Mouse (Mus musculus): Measurements from ENCODE around the gene Asxl1. TPM values are rescaled to one million over a fixed set of nuclear protein-coding genes. Genes with fewer than 3 reads are reported as not detected.

The Asxl1 gene
- polyA plus RNA-seq, 1 experiment from 2014 or later, result 26.0 TPM

DNA sequence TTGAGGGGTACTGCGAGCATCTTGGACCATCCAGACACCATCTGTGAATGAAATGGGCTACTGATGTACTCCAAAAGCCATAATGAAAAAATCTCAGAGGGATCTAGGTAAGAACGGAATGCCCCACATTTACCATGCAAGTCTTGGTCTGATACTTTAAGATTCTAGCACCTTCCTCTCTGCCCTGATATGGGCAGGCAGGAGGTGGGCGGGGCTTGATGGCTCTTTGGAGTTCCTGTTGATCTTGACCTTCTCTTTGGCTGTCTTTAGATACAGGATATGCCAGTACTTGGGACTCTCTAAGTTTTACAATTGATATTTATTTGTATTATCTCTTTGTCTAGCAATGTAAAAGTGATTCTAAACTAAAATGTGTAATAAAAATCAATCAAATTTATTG, 12.6 kb upstream of the Asxl1 start:
- Histone ChIP-seq H3K36me3 (ENCODE audit: insufficient read depth) (peaks cover 30% of the 10 kb centered on the region), H3K4me3 (ENCODE audit: low read depth, low read length) (no peak overlapping the region), H3K9ac (no peak overlapping the region), H3K9me3 (ENCODE audit: low read depth, low read length) (no peaks in the 10 kb centered on the region), H3K4me1 (ENCODE audit: insufficient read depth) (0 out of 2 replicates have a peak, but pooled peaks cover 3% of the 10 kb centered on the region), H3K4me2 (no peak overlapping the region), H3K27me3 (ENCODE audit: insufficient read depth, low read length) (no peaks in the 10 kb centered on the region), H3K27ac (ENCODE audit: low read depth) (no peak overlapping the region)
- no peak for ATAC-seq (ENCODE audit: insufficient read depth)
- no peak for TF ChIP-seq CTCF (IDR thresholded peaks at IDR 0.05; ENCODE audit: low read depth)
- DNase-seq, result no peak
- 92% methylated on average over 3 of the region's 3 CpGs for WGBS

DNA sequence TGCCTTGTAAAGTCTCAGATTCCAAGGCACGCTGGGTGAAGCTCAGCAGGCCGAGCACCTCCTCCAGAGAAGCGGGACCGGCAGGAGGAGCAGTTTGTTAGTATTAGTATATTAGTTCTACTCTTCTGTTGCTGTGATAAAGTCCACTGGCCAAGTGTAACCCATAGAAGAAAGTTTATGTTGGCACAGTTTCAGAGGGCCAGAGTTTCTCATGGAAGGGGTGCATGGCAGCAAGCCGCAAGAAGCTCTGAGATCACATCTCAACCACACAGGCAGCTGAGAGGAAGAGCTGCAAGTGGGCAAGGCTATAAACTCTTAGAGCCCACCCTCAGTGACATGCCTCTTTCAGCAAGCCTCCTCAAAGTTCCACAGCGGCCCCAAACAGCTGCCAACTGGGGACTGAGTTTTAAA, 11.8 kb upstream of the Asxl1 start:
- Histone ChIP-seq H3K4me1 (ENCODE audit: insufficient read depth) (0 out of 2 replicates have a peak, but pooled peaks cover 3% of the 10 kb centered on the region), H3K27me3 (ENCODE audit: insufficient read depth, low read length) (no peaks in the 10 kb centered on the region), H3K4me2 (no peak overlapping the region), H3K4me3 (ENCODE audit: low read depth, low read length) (no peak overlapping the region), H3K36me3 (ENCODE audit: insufficient read depth) (peaks cover 24% of the 10 kb centered on the region), H3K27ac (ENCODE audit: low read depth) (no peak overlapping the region), H3K9ac (no peak overlapping the region), H3K9me3 (ENCODE audit: low read depth, low read length) (no peaks in the 10 kb centered on the region)
- DNase-seq, result peak; percentile 62
- 0 out of 2 replicates have a peak, but pooled peaks have one; percentile 5 for TF ChIP-seq CTCF (IDR thresholded peaks at IDR 0.05; ENCODE audit: low read depth)
- WGBS, result 66% methylated on average over 6 of the region's 6 CpGs
- ATAC-seq (ENCODE audit: insufficient read depth), result peak; percentile 21; the same call in 1 of the 2 replicates

DNA sequence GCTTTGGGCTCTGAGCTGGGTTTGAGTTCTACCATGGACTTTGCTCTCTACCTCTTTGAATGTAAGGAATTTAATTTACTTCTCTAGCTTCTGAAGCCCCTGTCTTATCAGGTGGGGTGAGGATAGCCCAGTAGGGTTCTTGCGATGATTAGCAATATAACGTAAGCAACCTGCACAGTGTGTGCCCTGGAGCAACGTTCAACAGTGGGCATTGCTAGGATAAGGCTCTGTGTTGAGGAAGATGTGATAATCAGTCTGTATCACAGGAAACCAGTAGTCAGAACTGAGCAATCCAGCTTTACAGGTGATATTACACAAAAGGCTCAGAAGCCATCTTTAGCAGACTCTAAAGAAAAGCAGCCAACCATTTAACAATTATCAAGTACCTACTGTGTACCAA, 11.3 kb upstream of the Asxl1 start:
- H3K27ac ChIP-seq (ENCODE audit: low read depth), result no peak overlapping the region
- 65% methylated on average over 3 of the region's 3 CpGs for WGBS

GRCm38 (mm10) chr2:153336117-153336516, 9.5 kb upstream of the Asxl1 start:
- 0 out of 2 replicates have a peak, but pooled peaks cover 3% of the 10 kb centered on the region for H3K4me1 ChIP-seq (ENCODE audit: insufficient read depth)
- no peak overlapping the region for H3K9ac ChIP-seq
- H3K27me3 ChIP-seq (ENCODE audit: insufficient read depth, low read length), result no peaks in the 10 kb centered on the region
- ATAC-seq (ENCODE audit: insufficient read depth) (no peak), DNase-seq (no peak)
- H3K27ac ChIP-seq (ENCODE audit: low read depth), result no peak overlapping the region
- 46% methylated on average over 2 of the region's 2 CpGs for WGBS
- no peak for TF ChIP-seq CTCF (IDR thresholded peaks at IDR 0.05; ENCODE audit: low read depth)
- peaks cover 12% of the 10 kb centered on the region; the same call in 1 of the 2 replicates for H3K36me3 ChIP-seq (ENCODE audit: insufficient read depth)
- no peaks in the 10 kb centered on the region for H3K9me3 ChIP-seq (ENCODE audit: low read depth, low read length)
- no peak overlapping the region for H3K4me2 ChIP-seq
- H3K4me3 ChIP-seq (ENCODE audit: low read depth, low read length), result no peak overlapping the region

More for the DNA sequence above, 11.3 kb upstream of the Asxl1 start:
- peaks cover 22% of the 10 kb centered on the region for H3K36me3 ChIP-seq (ENCODE audit: insufficient read depth)
- DNase-seq (no peak), ATAC-seq (ENCODE audit: insufficient read depth) (no peak)
- H3K27me3 ChIP-seq (ENCODE audit: insufficient read depth, low read length), result no peaks in the 10 kb centered on the region
- H3K4me3 ChIP-seq (ENCODE audit: low read depth, low read length), result no peak overlapping the region
- no peaks in the 10 kb centered on the region for H3K9me3 ChIP-seq (ENCODE audit: low read depth, low read length)
- 0 out of 2 replicates have a peak, but pooled peaks cover 3% of the 10 kb centered on the region for H3K4me1 ChIP-seq (ENCODE audit: insufficient read depth)
- no peak for TF ChIP-seq CTCF (IDR thresholded peaks at IDR 0.05; ENCODE audit: low read depth)
- H3K4me2 ChIP-seq, result no peak overlapping the region
- H3K9ac ChIP-seq, result no peak overlapping the region

DNA sequence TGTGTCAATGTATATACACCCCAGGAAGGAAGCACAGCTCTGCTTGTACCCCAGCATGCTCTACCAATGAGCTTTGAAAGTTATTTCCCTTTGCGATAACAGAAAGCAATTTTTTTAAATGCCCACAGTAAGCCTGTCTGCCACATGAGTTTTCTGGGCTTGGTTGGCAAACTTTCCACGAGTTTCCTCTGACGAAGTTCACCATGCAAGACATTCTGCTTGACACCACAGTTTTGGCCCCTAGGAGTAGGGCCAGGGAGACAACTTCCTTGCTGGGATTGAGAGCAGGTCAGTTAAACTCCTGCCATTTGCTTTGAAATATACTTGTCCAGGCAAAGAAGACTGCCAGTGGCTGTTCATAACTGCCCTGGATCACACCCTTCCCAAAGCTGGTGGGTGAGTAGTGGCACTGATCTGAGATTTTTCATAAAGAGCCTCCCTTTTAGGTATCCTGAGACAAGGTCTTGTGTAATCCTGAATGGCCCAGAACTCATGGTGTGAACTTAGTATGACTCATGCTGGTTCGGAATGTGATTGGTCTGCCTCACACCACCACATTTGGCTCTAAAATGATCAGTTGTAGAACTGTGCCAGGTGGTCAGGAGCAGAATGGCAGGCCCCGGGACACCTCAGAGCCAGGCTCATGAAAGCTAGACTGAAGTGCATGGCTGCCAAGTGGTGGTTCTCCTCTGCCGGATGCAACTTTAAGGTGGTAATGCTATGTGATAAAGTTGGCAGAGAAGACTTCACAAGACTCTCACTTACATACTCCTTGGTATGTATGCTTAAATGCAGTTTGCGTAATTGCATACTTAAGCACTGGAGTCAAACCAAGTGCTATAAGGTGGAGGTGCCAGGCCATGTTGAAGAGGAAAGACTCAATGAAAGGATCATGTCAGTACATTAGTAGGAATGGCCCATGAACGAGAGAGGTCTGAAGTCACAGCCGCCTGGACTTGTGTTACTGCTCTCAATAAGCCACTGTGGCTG, 7.0 kb upstream of the Asxl1 start:
- no peak for TF ChIP-seq CTCF (IDR thresholded peaks at IDR 0.05; ENCODE audit: low read depth)
- no peak for ATAC-seq (ENCODE audit: insufficient read depth)

DNA sequence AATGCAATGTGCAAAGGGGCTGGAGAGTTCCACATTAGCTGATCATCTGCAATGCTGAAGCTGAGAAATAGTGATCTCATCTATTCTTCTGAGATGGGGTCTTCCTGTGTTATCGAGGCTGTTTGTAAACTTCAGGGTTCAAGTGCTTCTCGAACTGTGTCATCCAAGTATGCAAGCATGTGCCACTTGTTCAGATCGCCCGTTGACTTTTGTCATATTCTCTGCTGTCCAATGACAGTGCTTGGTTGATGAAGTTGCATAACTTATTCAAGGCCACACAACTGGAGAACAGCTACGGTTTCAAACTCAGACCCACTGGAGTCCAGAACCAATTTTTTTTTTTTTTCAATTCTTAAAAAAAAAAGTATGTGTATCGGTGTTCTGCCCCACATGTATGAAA, 3.5 kb upstream of the Asxl1 start:
- no peak overlapping the region for H3K9ac ChIP-seq
- H3K27me3 ChIP-seq (ENCODE audit: insufficient read depth, low read length), result no peaks in the 10 kb centered on the region
- TF ChIP-seq CTCF (IDR thresholded peaks at IDR 0.05; ENCODE audit: low read depth), result no peak
- H3K27ac ChIP-seq (ENCODE audit: low read depth), result no peak overlapping the region
- H3K9me3 ChIP-seq (ENCODE audit: low read depth, low read length), result no peaks in the 10 kb centered on the region
- H3K36me3 ChIP-seq (ENCODE audit: insufficient read depth), result peaks cover 10% of the 10 kb centered on the region; the same call in 1 of the 2 replicates
- no peak for ATAC-seq (ENCODE audit: insufficient read depth)
- no peak for DNase-seq
- H3K4me2 ChIP-seq, result no peak overlapping the region
- H3K4me1 ChIP-seq (ENCODE audit: insufficient read depth), result 0 out of 2 replicates have a peak, but pooled peaks cover 3% of the 10 kb centered on the region
- H3K4me3 ChIP-seq (ENCODE audit: low read depth, low read length), result no peak overlapping the region
- WGBS, result 80% methylated on average over 6 of the region's 6 CpGs

More for the DNA sequence above, 7.0 kb upstream of the Asxl1 start:
- H3K27ac ChIP-seq (ENCODE audit: low read depth), result no peak overlapping the region
- no peak for DNase-seq
- H3K9me3 ChIP-seq (ENCODE audit: low read depth, low read length), result no peaks in the 10 kb centered on the region
- no peak overlapping the region for H3K4me2 ChIP-seq
- H3K36me3 ChIP-seq (ENCODE audit: insufficient read depth), result peaks cover 10% of the 10 kb centered on the region; the same call in 1 of the 2 replicates
- H3K27me3 ChIP-seq (ENCODE audit: insufficient read depth, low read length), result no peaks in the 10 kb centered on the region
- H3K4me3 ChIP-seq (ENCODE audit: low read depth, low read length), result no peak overlapping the region
- H3K4me1 ChIP-seq (ENCODE audit: insufficient read depth), result 0 out of 2 replicates have a peak, but pooled peaks cover 3% of the 10 kb centered on the region
- 78% methylated on average over 9 of the region's 9 CpGs for WGBS
- H3K9ac ChIP-seq, result no peak overlapping the region

DNA sequence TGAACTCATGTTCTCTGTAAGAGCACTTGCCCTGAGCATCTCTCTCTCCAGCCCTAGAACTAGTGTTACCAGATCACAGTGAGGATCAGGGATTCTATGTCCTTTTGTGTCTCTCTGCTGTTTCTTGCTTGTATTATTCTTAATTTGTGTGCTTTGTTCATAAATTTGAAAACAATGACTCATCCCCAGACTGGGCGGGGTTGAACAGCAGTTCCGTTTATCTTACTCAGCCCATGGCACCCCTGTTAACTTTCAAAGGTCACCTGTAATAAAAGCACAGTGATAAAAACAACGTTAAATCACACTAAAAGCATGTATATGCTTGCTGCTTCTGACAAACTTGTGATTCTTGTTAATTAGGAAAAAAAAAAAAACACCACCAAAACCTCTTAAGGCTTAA, 3.0 kb upstream of the Asxl1 start:
- no peak overlapping the region for H3K4me2 ChIP-seq
- no peak overlapping the region for H3K9ac ChIP-seq
- H3K36me3 ChIP-seq (ENCODE audit: insufficient read depth), result peaks cover 10% of the 10 kb centered on the region; the same call in 1 of the 2 replicates
- 65% methylated on average over 3 of the region's 3 CpGs for WGBS
- no peak for DNase-seq
- TF ChIP-seq CTCF (IDR thresholded peaks at IDR 0.05; ENCODE audit: low read depth), result no peak
- H3K9me3 ChIP-seq (ENCODE audit: low read depth, low read length), result no peaks in the 10 kb centered on the region
- no peak overlapping the region for H3K4me3 ChIP-seq (ENCODE audit: low read depth, low read length)
- no peaks in the 10 kb centered on the region for H3K27me3 ChIP-seq (ENCODE audit: insufficient read depth, low read length)
- H3K4me1 ChIP-seq (ENCODE audit: insufficient read depth), result 0 out of 2 replicates have a peak, but pooled peaks cover 3% of the 10 kb centered on the region
- ATAC-seq (ENCODE audit: insufficient read depth), result no peak
- no peak overlapping the region for H3K27ac ChIP-seq (ENCODE audit: low read depth)

Data from lung, embryonic 14.5 days (tissue).